Mouse (Mus musculus) stomach, embryonic 14.5 days (tissue): ENCODE measurements around the gene Ctdsp2. TPM values are rescaled to one million over a fixed set of nuclear protein-coding genes. Genes with fewer than 3 reads are reported as not detected.

Experiments used
- ATAC-seq: fragments of 200-750 bp; cut with Nextera tagmentation; 2 replicates; pipeline ENCODE4 v1.8.0; 2017; ENCODE audit warnings: low read depth, moderate TSS enrichment; ENCODE audit not compliant: insufficient number of reproducible peaks, insufficient read depth, low FRiP score
- H3K27ac ChIP-seq: fragments of 300-500 bp; sonication (generic); 2 replicates; pipeline ENCODE4 v1.5.1; 2014; ENCODE audit warnings: mild to moderate bottlenecking, low read length, moderate library complexity, mixed read lengths
- H3K27me3 ChIP-seq: fragments of 300-500 bp; sonication (generic); 2 replicates; pipeline ENCODE4 v1.6.1; 2014; ENCODE audit warnings: low read length, control low read depth, mixed read lengths; ENCODE audit not compliant: control insufficient read depth, insufficient read depth
- H3K36me3 ChIP-seq: fragments of 300-500 bp; sonication (generic); 2 replicates; pipeline ENCODE4 v1.6.1; 2014; ENCODE audit warnings: mild to moderate bottlenecking, control low read depth, low read length, moderate library complexity, mixed read lengths; ENCODE audit not compliant: control insufficient read depth, insufficient read depth
- H3K4me1 ChIP-seq: fragments of 300-500 bp; sonication (generic); 2 replicates; pipeline ENCODE4 v1.6.1; 2014; ENCODE audit warnings: low read length, control low read depth, mixed read lengths; ENCODE audit not compliant: control insufficient read depth, insufficient read depth
- H3K4me2 ChIP-seq: fragments of 300-500 bp; sonication (generic); replicated peaks from 2 replicates; pipeline ENCODE4 v1.6.1; 2014; ENCODE audit warnings: low read depth, low read length, control low read depth
- H3K4me3 ChIP-seq: fragments of 300-500 bp; sonication (generic); 2 replicates; pipeline ENCODE4 v1.5.1; 2014; ENCODE audit warnings: low read depth, low read length, control low read depth
- H3K9ac ChIP-seq: fragments of 300-500 bp; sonication (generic); replicated peaks from 2 replicates; pipeline ENCODE4 v1.6.1; 2014; ENCODE audit warnings: low read depth, mild to moderate bottlenecking, control low read depth, low read length, moderate library complexity, mixed read lengths
- H3K9me3 ChIP-seq: fragments of 300-500 bp; sonication (generic); 2 replicates; pipeline ENCODE4 v1.6.1; 2016; ENCODE audit warnings: low read depth, low read length, control low read depth; ENCODE audit not compliant: control insufficient read depth
- WGBS: fragments of 180-500 bp; shearing (Covaris S2); extraction: QIAGEN DNeasy Blood & Tissue Kit; methylation state at CpG from one replicate; pipeline ENCODE4 v1.1.7; 2014; 5-methylcytosine and 5-hydroxymethylcytosine counted together
- polyA plus RNA-seq: library from polyadenylated mRNA; unstranded; fragments of >200 nt; fragmentation: Nextera tagmentation; extraction: Ambion mirVana; gene quantifications from 2 replicates; pipeline ENCODE4 v1.2.1, GENCODE M21; 2014

Ctdsp2 gene
- polyA plus RNA-seq, 1 experiment from 2014 or later: 107 TPM

DNA sequence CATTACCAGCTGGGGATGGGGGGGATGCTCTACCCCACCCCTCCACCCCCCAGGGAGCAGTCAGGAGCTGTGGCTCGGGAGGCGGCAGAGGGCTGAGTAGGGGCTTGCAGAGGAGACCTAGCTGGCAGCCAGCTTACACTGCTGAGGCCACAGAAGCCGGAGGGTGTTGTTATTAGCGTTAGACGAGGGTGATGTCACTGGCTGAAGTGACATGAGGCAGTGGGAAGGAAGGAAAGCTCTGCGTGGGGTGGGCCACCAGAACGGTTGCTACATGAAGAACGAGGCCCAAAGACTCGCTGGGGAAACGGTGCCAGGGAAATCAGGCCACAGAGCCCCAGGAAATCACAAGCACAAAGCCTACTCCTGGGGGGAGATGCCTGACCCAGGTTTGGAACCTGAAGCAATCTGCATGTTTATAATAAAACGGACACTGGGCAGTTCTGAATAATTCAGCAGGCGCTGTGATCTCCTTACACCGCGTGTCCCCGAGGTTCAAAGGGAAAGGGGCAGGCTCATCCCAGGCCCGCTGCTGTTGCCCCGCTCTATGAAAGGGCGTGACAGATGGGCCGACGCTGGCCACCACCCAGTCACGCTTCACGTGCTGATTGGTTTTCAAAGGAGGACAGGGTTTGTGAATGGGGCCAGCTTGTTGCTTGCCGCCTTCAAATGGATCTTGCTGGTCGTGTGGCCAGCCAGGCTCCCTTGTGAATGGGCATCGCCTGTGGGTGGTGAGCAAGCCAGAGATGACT is 21.0 kb upstream of the Ctdsp2 start:
- WGBS: 5% methylated on average over 25 of the region's 25 CpGs

GRCm38 (mm10) chr10:126960496-126960895 is 18.0 kb upstream of the Ctdsp2 start:
- Histone ChIP-seq H3K9ac (no peak overlapping the region), H3K36me3 (no peaks in the 10 kb centered on the region), H3K9me3 (no peaks in the 10 kb centered on the region), H3K4me1 (peaks cover 25% of the 10 kb centered on the region), H3K4me2 (no peak overlapping the region), H3K27me3 (no peaks in the 10 kb centered on the region), H3K27ac (no peak overlapping the region), H3K4me3 (no peak overlapping the region)
- 76% methylated on average over 8 of the region's 8 CpGs for WGBS
- no peak for ATAC-seq

More for the DNA sequence above, 21.0 kb upstream of the Ctdsp2 start:
- peak overlapping the region; percentile 78; the same call in 1 of the 2 replicates for H3K27ac ChIP-seq
- peaks cover 24% of the 10 kb centered on the region for H3K4me1 ChIP-seq
- H3K9ac ChIP-seq: 0 out of 2 replicates have a peak overlapping the region, but pooled peaks have one; percentile 14
- no peaks in the 10 kb centered on the region for H3K9me3 ChIP-seq
- H3K4me3 ChIP-seq: no peak overlapping the region
- peak; percentile 39; the same call in 1 of the 2 replicates for ATAC-seq
- H3K4me2 ChIP-seq: peak overlapping the region; percentile 18
- H3K36me3 ChIP-seq: no peaks in the 10 kb centered on the region
- no peaks in the 10 kb centered on the region for H3K27me3 ChIP-seq

DNA sequence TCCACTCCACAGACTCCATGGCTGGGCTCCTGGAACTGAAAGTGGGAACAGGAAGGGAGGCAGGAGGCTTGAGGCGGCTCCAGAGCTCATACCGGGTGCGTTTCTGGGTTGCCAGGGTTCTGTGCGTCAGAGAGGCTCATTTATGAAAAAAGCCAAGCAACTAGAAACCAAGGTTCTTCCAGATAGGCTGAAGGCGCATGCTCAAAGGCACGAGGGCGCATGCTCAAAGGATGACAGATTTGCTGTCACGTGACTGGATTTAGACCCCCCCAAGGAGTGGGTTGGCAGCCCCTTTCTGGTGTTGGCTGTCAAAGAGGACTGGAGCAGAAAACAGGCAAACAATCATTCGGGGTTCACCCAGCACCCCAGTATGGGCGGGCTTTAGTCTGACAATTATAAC is 16.8 kb upstream of the Ctdsp2 start:
- no peak overlapping the region for H3K4me3 ChIP-seq
- 66% methylated on average over 10 of the region's 10 CpGs for WGBS
- peaks cover 23% of the 10 kb centered on the region for H3K4me1 ChIP-seq
- H3K27me3 ChIP-seq: no peaks in the 10 kb centered on the region
- H3K9me3 ChIP-seq: no peaks in the 10 kb centered on the region
- no peaks in the 10 kb centered on the region for H3K36me3 ChIP-seq
- peak; percentile 19; the same call in 1 of the 2 replicates for ATAC-seq
- no peak overlapping the region for H3K9ac ChIP-seq
- peak overlapping the region; percentile 91 for H3K27ac ChIP-seq
- H3K4me2 ChIP-seq: 0 out of 2 replicates have a peak overlapping the region, but pooled peaks have one; percentile 7

GRCm38 (mm10) chr10:126962271-126962965 is 16.1 kb upstream of the Ctdsp2 start:
- H3K27me3 ChIP-seq: no peaks in the 10 kb centered on the region
- H3K9me3 ChIP-seq: no peaks in the 10 kb centered on the region
- H3K36me3 ChIP-seq: no peaks in the 10 kb centered on the region
- H3K9ac ChIP-seq: no peak overlapping the region
- 26% methylated on average over 15 of the region's 15 CpGs for WGBS
- H3K4me2 ChIP-seq: 0 out of 2 replicates have a peak overlapping the region, but pooled peaks have one; percentile 7
- no peak overlapping the region for H3K4me3 ChIP-seq
- ATAC-seq: peak; percentile 28; the same call in 1 of the 2 replicates
- H3K27ac ChIP-seq: peak overlapping the region; percentile 91
- peaks cover 16% of the 10 kb centered on the region for H3K4me1 ChIP-seq

GRCm38 (mm10) chr10:126962966-126963330 is 15.6 kb upstream of the Ctdsp2 start:
- 41% methylated on average over 6 of the region's 6 CpGs for WGBS
- no peak overlapping the region for H3K4me2 ChIP-seq

DNA sequence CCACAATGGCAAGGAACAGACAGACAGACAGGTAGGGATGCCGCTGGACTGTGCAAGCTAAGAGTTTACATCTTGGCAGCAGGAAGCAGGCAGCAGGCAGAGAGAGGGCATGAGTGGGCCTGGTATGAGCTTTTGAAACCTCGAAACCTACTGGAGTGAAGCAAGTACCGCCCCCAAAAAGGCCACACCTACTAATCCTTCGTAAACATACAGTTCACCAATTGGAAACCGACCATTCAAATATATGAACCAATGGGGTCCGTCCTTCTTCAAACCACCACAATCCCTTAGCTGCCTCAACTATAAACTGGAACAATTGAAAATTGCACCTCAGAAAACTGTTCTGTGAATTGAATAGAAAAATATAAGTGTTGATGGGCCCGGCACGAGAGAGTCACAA is 14.7 kb upstream of the Ctdsp2 start:
- Histone ChIP-seq H3K9ac (no peak overlapping the region), H3K36me3 (no peaks in the 10 kb centered on the region), H3K27ac (no peak overlapping the region), H3K4me2 (no peak overlapping the region), H3K9me3 (no peaks in the 10 kb centered on the region), H3K27me3 (no peaks in the 10 kb centered on the region), H3K4me1 (peaks cover 12% of the 10 kb centered on the region), H3K4me3 (no peak overlapping the region)
- 85% methylated on average over 8 of the region's 8 CpGs for WGBS
- ATAC-seq: no peak

More at GRCm38 (mm10) chr10:126962966-126963330, 15.6 kb upstream of the Ctdsp2 start:
- Histone ChIP-seq H3K27ac (peak overlapping the region; percentile 91), H3K9ac (no peak overlapping the region), H3K4me3 (no peak overlapping the region), H3K4me1 (peaks cover 12% of the 10 kb centered on the region), H3K36me3 (no peaks in the 10 kb centered on the region), H3K9me3 (no peaks in the 10 kb centered on the region), H3K27me3 (no peaks in the 10 kb centered on the region)
- no peak for ATAC-seq

DNA sequence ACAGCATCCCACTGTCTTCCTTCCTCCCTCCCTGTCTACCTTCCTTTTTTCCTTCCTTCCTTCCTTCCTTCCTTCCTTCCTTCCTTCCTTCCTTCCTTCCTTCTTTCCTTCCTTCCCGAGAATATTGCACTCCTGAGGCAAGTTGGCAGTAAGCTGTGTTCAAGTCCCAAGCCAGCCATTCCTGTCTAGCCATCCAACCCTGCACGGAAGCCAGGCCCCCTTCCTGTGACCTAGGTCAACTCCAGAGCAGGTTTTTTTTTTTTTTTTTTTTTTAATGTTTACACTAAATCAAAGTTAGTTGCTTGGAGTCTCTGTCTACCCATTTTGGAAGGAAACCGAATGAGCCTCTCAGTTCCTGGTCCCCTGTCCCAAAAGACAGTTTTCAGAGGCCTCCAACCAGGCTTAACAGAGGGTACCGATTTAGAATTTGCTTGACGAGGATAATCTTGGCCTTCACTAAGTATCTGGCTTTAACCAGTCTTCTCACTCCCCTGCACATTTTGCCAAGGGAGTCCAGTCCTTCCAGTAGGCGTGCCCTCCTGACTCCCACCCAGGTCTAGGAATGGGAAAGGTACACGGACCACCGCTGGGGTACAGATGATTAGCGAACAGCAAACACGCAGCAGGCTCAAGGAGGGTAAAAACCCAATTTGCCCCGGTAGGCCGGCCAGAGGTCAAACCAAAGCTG is 7.0 kb upstream of the Ctdsp2 start:
- Histone ChIP-seq H3K9me3 (no peaks in the 10 kb centered on the region), H3K27me3 (no peaks in the 10 kb centered on the region), H3K4me1 (peaks cover 35% of the 10 kb centered on the region), H3K9ac (no peak overlapping the region), H3K36me3 (no peaks in the 10 kb centered on the region), H3K4me2 (peak overlapping the region; percentile 8; the same call in 1 of the 2 replicates), H3K4me3 (no peak overlapping the region), H3K27ac (peak overlapping the region; percentile 79)
- no peak for ATAC-seq
- 9% methylated on average over 12 of the region's 12 CpGs for WGBS

GRCm38 (mm10) chr10:126972051-126972725 is 6.3 kb upstream of the Ctdsp2 start:
- peak; percentile 88 for ATAC-seq
- H3K36me3 ChIP-seq: no peaks in the 10 kb centered on the region
- peak overlapping the region; percentile 8; the same call in 1 of the 2 replicates for H3K4me2 ChIP-seq
- H3K27me3 ChIP-seq: no peaks in the 10 kb centered on the region
- peaks cover 37% of the 10 kb centered on the region for H3K4me1 ChIP-seq
- WGBS: 11% methylated on average over 13 of the region's 13 CpGs
- H3K4me3 ChIP-seq: no peak overlapping the region
- H3K27ac ChIP-seq: peak overlapping the region; percentile 79
- no peaks in the 10 kb centered on the region for H3K9me3 ChIP-seq
- no peak overlapping the region for H3K9ac ChIP-seq
